Mouse (Mus musculus) B cell, adult 67 days (primary cell): ENCODE results near the gene Epha8. TPM values are rescaled to one million over a fixed set of nuclear protein-coding genes. Genes with fewer than 3 reads are reported as not detected.

Experiments used
- total RNA-seq, 2 experiments: library from RNA; stranded (reverse); gene quantifications; 4 replicates each; pipeline ENCODE4 v1.2.4; 2023

Gene Epha8
- total RNA-seq = not detected

GRCm38 (mm10) chr4:136956751-136957446, at the start of gene Epha8:
TSS of gene Epha8 (minus strand) at chr4:136956816.

GRCm38 (mm10) chr4:136898637-136899036, 58.0 kb downstream of the Epha8 start, which contains the start of gene C1qa:
TSS of gene C1qa (minus strand) at chr4:136898803.

GRCm38 (mm10) chr4:136892811-136893210, 63.8 kb downstream of the Epha8 start, which contains the start of gene C1qc:
TSS of gene C1qc (minus strand) at chr4:136893065.

GRCm38 (mm10) chr4:136886101-136886500, 70.5 kb downstream of the Epha8 start, which contains the start of gene C1qb:
TSS of gene C1qb (minus strand) at chr4:136886187.

Other genes starting within 250 kb of the Epha8 start
- gene Ephb2, start 120.8 kb downstream of the Epha8 start, total RNA-seq = not detected
- 1 to 10 TPM; 1.9 to 9.0 TPM for gene C1qb, start 70.6 kb downstream of the Epha8 start, total RNA-seq
- 1 to 10 TPM; 3.1 to 9.8 TPM for gene C1qc, start 63.8 kb downstream of the Epha8 start, total RNA-seq
- gene C1qa, start 58.0 kb downstream of the Epha8 start, total RNA-seq = 1 to 10 TPM; 1.5 to 7.5 TPM
- gene Zbtb40, start 92.0 kb upstream of the Epha8 start, total RNA-seq = 10 to 100 TPM; 24.3 to 28.4 TPM